Mouse (Mus musculus) bone marrow, adult 2 months (tissue): ENCODE measurements around the gene Hoxa7.

Experiments used
- CTCF ChIP-seq: fragments of 200-500 bp; IDR thresholded peaks from 2 replicates; pipeline ENCODE4 v1.5.1; 2011; ENCODE audit warnings: low read length, control low read depth; ENCODE audit not compliant: control insufficient read depth, insufficient read depth
- POLR2A ChIP-seq: fragments of 200-500 bp; IDR thresholded peaks from 2 replicates; pipeline ENCODE4 v1.6.1; 2011; ENCODE audit warnings: low read depth, mild to moderate bottlenecking, control low read depth, low read length, borderline replicate concordance; ENCODE audit not compliant: control insufficient read depth

GRCm38 (mm10) chr6:52248638-52249414 lies 27.2 kb upstream of the Hoxa7 start:
- TF ChIP-seq POLR2A (no peak), CTCF (no peak)
